9 mouse cellular contexts compared by ENCODE assay signal in the genomic region with DNA sequence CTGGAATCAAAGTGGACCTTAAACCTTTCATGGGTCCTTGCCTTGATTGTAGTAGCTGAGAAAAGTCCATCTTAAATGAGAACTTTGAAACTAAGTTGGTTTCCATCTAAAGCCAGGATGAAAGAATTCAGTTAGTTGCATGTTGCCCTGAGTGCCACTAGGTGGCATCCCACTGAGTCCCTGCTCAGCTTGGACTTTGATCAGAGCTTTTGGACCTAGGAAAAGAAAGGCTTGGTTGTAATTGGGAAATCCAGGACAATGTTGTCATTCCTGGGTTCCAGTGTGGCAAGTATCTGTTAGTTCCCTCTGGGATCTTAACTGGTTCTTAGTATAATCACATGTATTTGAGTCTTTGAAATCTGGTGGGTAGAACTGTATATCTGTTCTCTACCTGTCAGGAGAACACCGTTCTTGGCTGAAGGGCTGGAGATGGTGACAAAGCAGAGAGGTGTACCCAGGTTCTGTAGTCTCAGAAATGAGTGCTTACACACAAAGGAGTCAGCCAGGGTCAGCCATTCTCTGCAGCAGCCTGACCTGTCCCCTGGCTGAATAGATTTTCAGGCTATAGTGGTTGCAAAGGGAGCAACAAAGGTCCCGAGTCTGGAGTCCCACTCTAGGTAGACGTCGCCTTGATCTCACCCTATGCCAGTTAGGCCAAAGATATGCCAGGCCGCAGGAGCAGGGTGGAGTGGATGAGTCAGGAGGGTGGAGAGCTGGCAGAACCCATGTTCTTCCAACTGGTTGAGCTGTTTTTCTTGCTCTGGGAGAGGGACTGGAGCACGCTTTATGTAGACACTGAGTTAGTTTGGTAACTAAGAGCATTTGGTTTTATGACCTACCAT. TPM values are rescaled to one million over a fixed set of nuclear protein-coding genes. Genes with fewer than 3 reads are reported as not detected.
DNase-seq lines count a peak whose midpoint lies in the region; ATAC-seq and TF ChIP-seq lines count a peak whose summit lies in the region.
"Had no signal": no experiment of that assay in that cellular context is flagged by ENCODE, and none has a peak within 500 bp of the region (broad histone marks: within the 10 kb centered on the region; RNA-seq: fewer than 3 reads in every experiment).

No protein-coding gene starts in this region.

- peak; percentile 37 for DNase-seq in kidney, adult 2 months
- peak; percentile 47 for DNase-seq in c-Kit-positive CD71-positive TER-119-positive erythroid progenitor cells, embryonic 14.5 days (ENCODE audit: low spot score)
- DNase-seq in kidney, postnatal 36 days, result peak; percentile 12 to 45
- peak; percentile 54 for DNase-seq in retina, embryonic 14.5 days (ENCODE audit: low spot score)
- no peak for DNase-seq in neural tube, embryonic 10.5 days (ENCODE audit: extremely low spot score, low spot score)
- DNase-seq in cerebellum, postnatal 4 days (ENCODE audit: low spot score in 2 of 2), result no peak

- peak; percentile 83 for TF ChIP-seq CTCF in kidney, adult 2 months (conservative IDR thresholded peaks at IDR 0.05; ENCODE audit: insufficient read depth, insufficient read length, low read depth, low read length)
- TF ChIP-seq CTCF in E14TG2a.4 (conservative IDR thresholded peaks at IDR 0.05; ENCODE audit: low read length), result peak; percentile 83

- TF ChIP-seq POLR2A in kidney, adult 2 months (IDR thresholded peaks at IDR 0.05; ENCODE audit: low read depth, low read length), result no peak

- H3K27ac ChIP-seq in kidney, adult 2 months (ENCODE audit: insufficient read depth, low read depth, low read length), result no peak overlapping the region
- no peak overlapping the region for H3K27ac ChIP-seq in kidney, embryonic 15.5 days

- WGBS in kidney, adult 2 months, result 93% methylated on average over 6 of the region's 6 CpGs
- WGBS in kidney, embryonic 15.5 days, result 95% methylated on average over 6 of the region's 6 CpGs

- no peaks in the 10 kb centered on the region; the same call in 1 of the 2 replicates for H3K36me3 ChIP-seq in kidney, adult 2 months (ENCODE audit: control insufficient read depth, insufficient read depth, low read length)
- H3K36me3 ChIP-seq in kidney, embryonic 15.5 days, result peaks cover 94% of the 10 kb centered on the region
- peaks cover 94% of the 10 kb centered on the region for H3K36me3 ChIP-seq in E14TG2a.4 (ENCODE audit: insufficient read depth, low read length)

- H3K9ac ChIP-seq in kidney, embryonic 15.5 days, result no peak overlapping the region

- H3K4me2 ChIP-seq in kidney, embryonic 15.5 days, result no peak overlapping the region

- H3K27me3 ChIP-seq in kidney, adult 2 months (replicated peaks; ENCODE audit: control insufficient read depth, insufficient read depth, low read length), result no peaks in the 10 kb centered on the region
- no peaks in the 10 kb centered on the region for H3K27me3 ChIP-seq in kidney, embryonic 15.5 days
- H3K27me3 ChIP-seq in E14TG2a.4 (ENCODE audit: insufficient read depth, low read length), result no peaks in the 10 kb centered on the region

- no peak for ATAC-seq in kidney, embryonic 15.5 days (replicated peaks; ENCODE audit: low FRiP score)

- no peak overlapping the region for H3K4me3 ChIP-seq in kidney, adult 2 months (ENCODE audit: insufficient read depth, low read depth, low read length)
- H3K4me3 ChIP-seq in kidney, embryonic 15.5 days (replicated peaks), result no peak overlapping the region
- H3K4me3 ChIP-seq in E14TG2a.4 (replicated peaks; ENCODE audit: low read length), result no peak overlapping the region

- no peaks in the 10 kb centered on the region for H3K4me1 ChIP-seq in kidney, adult 2 months (ENCODE audit: control insufficient read depth, insufficient read depth, low read length)
- H3K4me1 ChIP-seq in kidney, embryonic 15.5 days, result no peaks in the 10 kb centered on the region
- H3K4me1 ChIP-seq in E14TG2a.4 (replicated peaks; ENCODE audit: low read depth, low read length), result no peaks in the 10 kb centered on the region

- H3K9me3 ChIP-seq in kidney, embryonic 15.5 days (replicated peaks), result no peaks in the 10 kb centered on the region
- H3K9me3 ChIP-seq in E14TG2a.4 (ENCODE audit: low read length), result no peaks in the 10 kb centered on the region

RNA-seq across cellular contexts. Expression of gene Exosc7, which starts 10.8 kb away (rescaled TPM):
- polyA plus RNA-seq in kidney, adult 2 months (2012; rRNA removed), result 34.9 and 44.3 TPM in 2 replicates
- 125 and 133 TPM in 2 replicates for polyA plus RNA-seq in kidney, embryonic 15.5 days (2015; fragmentation: Nextera tagmentation; extraction: Ambion mirVana)

RNA-seq across cellular contexts. Expression of gene Zdhhc3, which starts 10.8 kb away (rescaled TPM):
- polyA plus RNA-seq in kidney, adult 2 months (2012; rRNA removed), result 97.4 and 141 TPM in 2 replicates
- 73.2 and 75.9 TPM in 2 replicates for polyA plus RNA-seq in kidney, embryonic 15.5 days (2015; fragmentation: Nextera tagmentation; extraction: Ambion mirVana)

RNA-seq across cellular contexts. Expression of gene Clec3b, which starts 27.0 kb away (rescaled TPM):
- 16.2 and 24.9 TPM in 2 replicates for polyA plus RNA-seq in kidney, adult 2 months (2012; rRNA removed)
- 0.72 and 1.6 TPM in 2 replicates for polyA plus RNA-seq in kidney, embryonic 15.5 days (2015; fragmentation: Nextera tagmentation; extraction: Ambion mirVana)
- polyA plus RNA-seq: limb, embryonic 11.5 days had no signal

Comparison
In these comparisons a context has a peak if more than half of its experiments do, and no peak if none do; other contexts are left out.
1. DNase-seq: peak in kidney, adult 2 months (single experiment), c-Kit-positive CD71-positive TER-119-positive erythroid progenitor cells, embryonic 14.5 days (single experiment), kidney, postnatal 36 days (2 of 2) and retina, embryonic 14.5 days (single experiment); none in neural tube, embryonic 10.5 days (single experiment) and cerebellum, postnatal 4 days (0 of 2).